Mouse (Mus musculus): ENCODE results near the gene Snap29. TPM values are rescaled to one million over a fixed set of nuclear protein-coding genes. Genes with fewer than 3 reads are reported as not detected.

Gene Snap29
- 10 to 100 TPM; 16.8 to 18.0 (median 17.1) TPM for total RNA-seq (2022)

GRCm38 (mm10) chr16:17405736-17406443, at the start of gene Snap29, which contains the start of gene Pi4ka:
TSS of gene Snap29 (plus strand) at chr16:17405986.
TSS of gene Pi4ka (minus strand) at chr16:17406314.
- DNase-seq (ENCODE audit: low spot score in 2 of 2) = peak; percentile 96 to 99

- no peak for DNase-seq (ENCODE audit: low spot score in 2 of 2)
Observed at GRCm38 (mm10) chr16:17356031-17356430, 49.8 kb upstream of the Snap29 start.

DNA sequence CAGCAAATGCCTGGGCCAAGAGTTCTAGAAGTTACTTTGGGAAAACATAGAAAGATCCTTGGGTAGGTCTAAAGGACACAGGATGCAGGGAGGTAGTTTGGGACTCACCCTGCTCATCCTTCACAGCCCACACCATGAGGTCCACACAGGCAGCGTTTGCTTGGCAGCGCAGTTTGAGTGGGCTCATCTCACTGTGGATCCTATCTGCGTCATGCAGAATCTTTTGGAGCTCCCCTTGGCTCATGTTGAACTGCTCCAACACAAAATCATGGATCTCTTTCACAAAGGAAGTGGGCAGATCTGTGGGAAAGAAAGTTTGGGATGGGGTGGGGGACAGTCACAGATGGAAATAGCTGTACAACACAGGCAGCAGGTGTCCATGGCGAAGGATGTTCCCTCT, 47.0 kb upstream of the Snap29 start:
- peak in 1 of 2 experiments; percentile 23 for DNase-seq (ENCODE audit: low spot score in 2 of 2)

DNA sequence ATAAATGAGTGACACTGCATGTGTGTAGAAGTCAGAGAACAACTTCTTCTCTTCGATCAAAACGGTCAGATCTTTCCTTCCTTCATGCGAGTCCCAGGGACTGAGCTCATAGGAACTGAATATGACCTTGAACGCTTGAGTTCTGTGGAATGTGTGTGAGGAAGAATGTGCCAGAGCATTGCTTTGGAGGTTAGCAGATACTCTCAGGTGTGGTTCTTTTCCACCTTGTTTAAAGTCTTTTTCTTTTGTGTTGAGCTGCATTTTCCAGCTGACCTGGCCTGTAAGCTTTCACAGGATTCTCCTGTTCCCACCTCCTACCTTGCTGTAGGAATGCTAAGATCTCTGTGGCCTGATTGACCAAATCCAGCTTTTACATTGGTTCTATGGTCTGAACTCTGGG, 23.5 kb upstream of the Snap29 start:
- no peak for DNase-seq (ENCODE audit: low spot score in 2 of 2)

- DNase-seq (ENCODE audit: low spot score in 2 of 2) = no peak
Observed at GRCm38 (mm10) chr16:17383594-17384326, 22.0 kb upstream of the Snap29 start.

GRCm38 (mm10) chr16:17392784-17393183, 13.0 kb upstream of the Snap29 start:
- no peak for DNase-seq (ENCODE audit: low spot score in 2 of 2)

DNA sequence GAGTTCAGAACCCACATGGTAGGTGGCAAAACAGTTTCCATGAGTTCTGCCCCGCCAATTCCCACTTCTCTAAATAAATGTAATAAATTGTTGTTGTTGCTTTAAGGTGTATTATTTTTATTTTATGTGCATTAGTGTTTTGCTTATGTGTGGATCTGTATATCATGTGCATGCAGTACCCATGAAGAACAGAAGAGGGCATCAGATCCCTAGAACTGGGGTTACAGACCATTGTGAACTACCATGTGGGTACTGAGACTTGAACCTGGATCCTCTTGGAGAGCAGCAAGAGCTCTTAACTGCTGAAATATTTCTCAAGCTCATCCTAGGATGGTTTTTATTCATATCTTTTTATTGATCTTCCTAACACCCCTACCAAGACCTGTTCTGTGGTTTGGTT, 2.9 kb upstream of the Snap29 start:
- DNase-seq (ENCODE audit: low spot score in 2 of 2) = no peak

DNA sequence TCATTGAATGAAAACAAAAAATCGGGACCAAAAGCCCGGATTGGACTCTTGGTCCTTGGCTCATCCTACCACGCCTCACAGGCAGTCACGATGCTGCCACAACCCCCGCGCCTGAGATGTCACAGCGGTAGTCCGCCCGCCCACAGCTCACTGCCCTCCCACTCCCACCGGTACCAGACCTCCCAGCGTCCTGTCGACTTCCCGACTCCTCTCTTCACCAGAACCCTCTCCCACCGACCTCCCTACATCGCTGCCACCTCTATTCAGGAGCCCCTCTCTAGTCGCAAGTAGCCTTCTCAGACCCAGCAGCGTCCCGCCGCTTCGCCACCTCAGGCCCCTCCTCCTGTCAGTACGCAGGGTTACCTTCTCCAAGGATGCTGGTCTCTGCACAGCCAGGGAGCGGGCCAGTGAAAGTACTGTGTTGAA, 502 bp upstream of the Snap29 start:
- DNase-seq (ENCODE audit: low spot score in 2 of 2) = peak; percentile 78 to 87

GRCm38 (mm10) chr16:17406512-17407231, 886 bp downstream of the Snap29 start:
- no peak for DNase-seq (ENCODE audit: low spot score in 2 of 2)

DNA sequence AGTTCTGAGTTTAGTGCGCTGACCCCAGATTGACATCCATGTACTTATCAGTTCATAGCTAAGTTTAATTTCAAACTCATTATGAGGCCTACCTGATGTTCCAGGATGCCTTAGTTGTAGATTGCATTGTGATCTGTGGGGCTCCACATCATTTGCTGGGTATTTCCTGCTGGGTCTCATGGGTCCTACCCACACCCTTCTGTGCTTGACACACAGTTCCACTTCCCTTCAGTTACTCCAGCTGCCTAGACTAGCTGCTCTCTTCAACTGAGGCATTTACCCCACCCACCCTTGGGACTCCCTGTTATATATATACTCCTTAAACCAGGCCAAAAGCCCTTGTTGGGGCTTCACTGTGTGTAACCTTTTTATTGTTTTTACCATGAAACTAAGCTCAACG, 3.3 kb downstream of the Snap29 start:
- DNase-seq (ENCODE audit: low spot score in 2 of 2) = no peak

DNA sequence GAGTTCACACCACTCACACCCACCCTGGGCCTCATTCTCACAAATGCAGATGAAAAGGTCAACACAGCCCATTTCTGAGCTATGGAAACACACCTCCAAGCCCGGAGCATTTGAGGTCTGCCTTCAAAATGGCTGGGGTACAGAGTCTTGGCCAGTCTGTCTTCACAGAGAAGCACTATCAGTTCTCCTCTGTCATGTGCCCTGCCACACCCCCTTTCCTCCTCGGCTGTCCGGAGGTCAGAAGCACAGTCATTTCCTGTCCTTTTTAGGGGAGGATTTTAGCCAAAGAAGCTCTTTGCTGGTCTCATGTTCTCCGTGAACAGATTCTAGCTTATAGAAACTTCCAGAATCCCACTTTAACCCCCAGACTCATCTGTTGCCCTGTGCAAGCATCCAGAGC, 4.4 kb downstream of the Snap29 start:
- DNase-seq (ENCODE audit: low spot score in 2 of 2) = no peak

DNA sequence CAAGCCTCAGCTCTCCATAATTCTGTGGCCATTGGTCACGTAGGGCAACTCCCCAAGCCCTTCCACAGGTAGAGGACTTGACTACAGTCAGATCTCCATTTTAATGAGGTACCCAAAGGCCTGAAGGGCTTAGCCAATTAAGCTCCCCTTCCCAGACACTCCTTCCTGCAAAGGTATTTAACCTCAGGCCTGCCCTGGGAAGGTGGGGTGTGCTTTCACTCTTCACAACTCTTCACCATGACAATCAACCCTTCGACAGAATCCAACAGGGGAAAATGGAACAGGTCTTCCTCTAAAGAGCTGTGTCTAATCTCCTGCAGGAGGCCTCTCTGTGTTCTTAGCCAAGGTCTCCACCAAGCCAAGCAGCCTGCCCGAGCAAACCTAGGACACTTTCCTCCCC, 17.2 kb downstream of the Snap29 start:
- no peak for DNase-seq (ENCODE audit: low spot score in 2 of 2)

DNA sequence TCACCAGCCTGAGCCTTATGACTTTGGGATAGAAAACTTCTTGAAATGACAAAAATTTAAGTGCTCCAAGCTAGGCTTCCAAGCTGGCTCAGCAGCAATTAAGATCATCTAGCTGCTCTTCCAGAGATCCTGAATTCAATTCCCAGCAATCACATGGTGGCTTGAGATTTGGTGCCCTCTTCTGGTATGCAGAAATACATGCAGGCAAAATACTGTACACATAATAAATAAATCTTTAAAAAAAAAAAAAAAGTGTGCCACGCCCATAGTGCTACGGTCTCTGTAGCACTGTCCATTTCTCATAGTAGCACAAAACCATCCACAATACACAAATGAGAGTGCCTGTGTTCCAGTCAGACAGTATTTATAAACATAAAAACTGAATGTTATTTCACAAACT, 26.8 kb downstream of the Snap29 start:
- DNase-seq (ENCODE audit: low spot score in 2 of 2) = no peak

GRCm38 (mm10) chr16:17451541-17452372, 46.0 kb downstream of the Snap29 start, which contains the start of gene Crkl:
TSS of gene Crkl (plus strand) at chr16:17451987.
- DNase-seq (ENCODE audit: low spot score in 2 of 2) = peak; percentile 93 to 96

DNA sequence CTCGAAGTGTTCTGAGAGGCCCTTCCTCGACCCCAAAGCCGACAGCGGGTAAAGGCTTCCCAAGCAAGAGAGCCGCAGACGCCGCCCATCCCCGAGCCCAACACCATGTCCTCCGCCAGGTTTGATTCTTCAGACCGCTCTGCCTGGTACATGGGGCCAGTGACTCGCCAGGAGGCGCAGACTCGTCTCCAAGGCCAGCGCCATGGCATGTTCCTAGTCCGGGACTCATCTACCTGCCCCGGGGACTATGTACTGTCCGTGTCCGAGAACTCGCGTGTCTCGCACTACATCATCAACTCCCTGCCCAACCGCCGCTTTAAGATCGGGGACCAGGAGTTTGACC, 46.6 kb downstream of the Snap29 start:
- no peak for DNase-seq (ENCODE audit: low spot score in 2 of 2)

DNA sequence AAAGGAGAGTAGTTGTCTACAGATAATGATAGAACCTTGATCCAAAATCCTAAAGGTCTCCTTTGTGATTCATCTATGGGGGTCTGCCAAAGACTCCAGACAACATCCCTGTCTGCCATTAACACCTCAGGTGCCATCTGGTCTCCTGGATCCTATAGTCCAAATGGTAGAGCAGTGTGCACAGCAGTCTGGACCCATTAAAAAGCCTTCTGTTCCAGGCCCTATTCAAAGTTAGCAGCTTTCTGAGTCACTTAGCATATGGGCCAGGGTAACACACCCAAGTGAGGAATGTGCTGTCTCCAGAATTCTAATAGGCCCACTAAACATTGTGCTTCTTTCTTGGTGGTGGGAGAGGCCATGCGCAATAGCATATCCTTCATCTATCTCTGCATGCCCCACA, 51.1 kb downstream of the Snap29 start:
- DNase-seq (ENCODE audit: low spot score in 2 of 2) = no peak

- DNase-seq (ENCODE audit: low spot score in 2 of 2) = no peak
Observed at GRCm38 (mm10) chr16:17460254-17460653, 54.5 kb downstream of the Snap29 start.

- no peak for DNase-seq (ENCODE audit: low spot score in 2 of 2)
Observed at GRCm38 (mm10) chr16:17461596-17461995, 55.8 kb downstream of the Snap29 start.

DNA sequence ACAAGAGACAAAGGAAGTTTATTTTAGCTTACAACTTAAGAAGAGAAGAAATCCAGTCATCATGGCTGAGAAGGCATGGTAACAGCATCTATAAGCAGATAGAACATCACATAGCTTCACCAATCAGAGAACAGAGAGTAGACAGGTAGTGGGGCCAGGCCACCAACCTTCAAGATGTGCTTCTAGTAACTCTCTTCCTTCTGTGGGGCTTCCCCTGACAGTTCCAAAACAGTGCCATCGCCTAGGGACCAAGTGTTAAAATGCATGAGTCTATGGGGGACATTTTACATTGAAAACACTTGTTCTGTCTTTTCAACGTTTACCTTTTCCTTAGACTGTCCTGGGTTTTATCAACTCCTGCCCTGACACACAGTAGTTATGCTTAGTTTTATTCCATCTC, 57.4 kb downstream of the Snap29 start:
- DNase-seq (ENCODE audit: low spot score in 2 of 2) = no peak

- no peak for DNase-seq (ENCODE audit: low spot score in 2 of 2)
Observed at GRCm38 (mm10) chr16:17466875-17467663, 61.3 kb downstream of the Snap29 start.

GRCm38 (mm10) chr16:17472498-17472897, 66.7 kb downstream of the Snap29 start:
- DNase-seq (ENCODE audit: low spot score in 2 of 2) = no peak

All from left cerebral cortex, adult 8-10 months (tissue).